Mouse (Mus musculus): Measurements from ENCODE around the gene Atf6. TPM values are rescaled to one million over a fixed set of nuclear protein-coding genes. Genes with fewer than 3 reads are reported as not detected.
A peak's percentile ranks its signal among the peaks of the same experiment; 100 is the strongest.

The Atf6 gene
- polyA plus RNA-seq, 1 experiment from 2014 or later: 10.1 TPM

DNA sequence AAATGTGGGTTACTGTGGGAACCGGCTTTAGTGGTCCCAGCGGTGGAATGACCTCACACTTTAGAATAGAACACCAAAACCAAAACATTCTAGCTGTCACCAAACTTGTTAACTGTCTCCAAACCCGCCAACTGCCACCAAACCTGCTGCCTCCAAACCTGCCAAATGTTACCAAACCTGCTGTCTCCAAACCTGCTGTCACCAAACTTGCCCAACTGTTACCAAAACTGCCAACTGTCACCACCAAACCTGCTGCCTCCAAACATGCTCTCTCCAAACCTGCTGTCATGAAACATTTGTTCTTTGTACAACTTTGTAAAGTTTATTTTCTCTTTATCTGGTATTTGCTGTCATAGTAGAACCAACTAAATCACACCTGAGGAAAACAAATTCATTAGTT is 132.7 kb downstream of the Atf6 start:
- ATAC-seq (replicated peaks; ENCODE audit: extremely low read depth, insufficient read depth, low FRiP score): no peak
- Histone ChIP-seq H3K27ac (ENCODE audit: low read length) (no peak overlapping the region), H3K36me3 (ENCODE audit: control insufficient read depth, insufficient read depth) (no peaks in the 10 kb centered on the region), H3K9ac (ENCODE audit: low read length) (no peak overlapping the region), H3K9me3 (replicated peaks; ENCODE audit: control insufficient read depth, low read length) (no peaks in the 10 kb centered on the region), H3K4me3 (ENCODE audit: low read length) (no peak overlapping the region), H3K4me2 (ENCODE audit: low read depth, low read length) (no peak overlapping the region), H3K4me1 (ENCODE audit: control insufficient read depth, insufficient read depth, low read length) (peaks cover 6% of the 10 kb centered on the region; the same call in 1 of the 2 replicates), H3K27me3 (ENCODE audit: control insufficient read depth, insufficient read depth, low read length) (no peaks in the 10 kb centered on the region)
- 84% methylated on average over 3 of the region's 3 CpGs for WGBS

DNA sequence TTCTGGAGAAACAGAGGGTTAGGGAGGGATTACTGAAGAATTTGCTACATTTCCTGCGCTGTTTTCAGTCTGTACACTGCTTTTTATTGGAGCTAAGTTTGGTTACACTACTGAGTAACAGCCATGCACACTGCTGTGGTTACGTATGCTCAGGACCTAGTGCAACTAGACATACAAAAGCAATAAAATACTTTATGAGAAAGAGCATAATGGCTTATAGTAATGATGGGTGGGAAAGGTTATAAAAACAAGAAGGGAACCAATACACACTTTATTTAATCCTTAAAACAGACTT is 135.0 kb downstream of the Atf6 start:
- Histone ChIP-seq H3K4me1 (ENCODE audit: control insufficient read depth, insufficient read depth, low read length) (peaks cover 6% of the 10 kb centered on the region; the same call in 1 of the 2 replicates), H3K27ac (ENCODE audit: low read length) (no peak overlapping the region), H3K9ac (ENCODE audit: low read length) (no peak overlapping the region), H3K9me3 (replicated peaks; ENCODE audit: control insufficient read depth, low read length) (no peaks in the 10 kb centered on the region), H3K4me2 (ENCODE audit: low read depth, low read length) (no peak overlapping the region), H3K36me3 (ENCODE audit: control insufficient read depth, insufficient read depth) (no peaks in the 10 kb centered on the region), H3K27me3 (ENCODE audit: control insufficient read depth, insufficient read depth, low read length) (no peaks in the 10 kb centered on the region), H3K4me3 (ENCODE audit: low read length) (no peak overlapping the region)
- WGBS: 88% methylated on average over 2 of the region's 2 CpGs
- no peak for ATAC-seq (replicated peaks; ENCODE audit: extremely low read depth, insufficient read depth, low FRiP score)

DNA sequence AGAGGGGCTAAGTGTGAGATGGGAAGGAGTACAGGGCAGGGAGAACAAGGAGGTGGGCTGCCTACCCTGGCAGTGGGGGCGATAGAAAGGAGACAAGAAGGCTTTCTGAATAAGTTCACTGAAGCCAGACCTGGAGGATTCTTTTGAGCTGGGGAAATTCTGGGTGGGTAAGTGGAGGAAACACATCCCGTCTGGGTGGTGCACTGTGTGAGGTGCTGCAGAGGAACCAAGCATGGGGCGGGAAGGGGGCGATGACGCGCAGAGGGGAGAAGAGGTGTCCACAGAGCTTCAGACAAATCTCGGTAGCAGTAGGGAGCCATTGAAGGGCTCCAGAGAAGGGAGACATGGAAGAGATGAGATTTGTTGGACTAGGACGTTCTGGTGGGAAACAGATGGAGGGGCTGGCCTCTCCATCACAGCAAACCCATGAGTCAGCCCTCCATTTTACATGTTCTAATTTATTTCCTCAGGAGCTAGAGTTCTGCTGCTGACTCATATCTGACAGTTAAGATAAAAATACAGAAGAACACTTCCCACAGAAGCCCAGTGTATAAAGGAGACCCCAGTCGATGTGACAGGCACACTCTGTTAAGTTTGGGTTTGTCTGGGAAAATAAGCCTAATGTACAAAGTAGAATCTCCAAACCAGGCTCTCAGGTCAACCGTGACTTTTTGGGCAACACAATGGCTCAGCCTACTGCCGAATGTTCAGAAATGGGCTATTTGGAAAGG is 135.5 kb downstream of the Atf6 start:
- H3K4me2 ChIP-seq (ENCODE audit: low read depth, low read length): no peak overlapping the region
- H3K27ac ChIP-seq (ENCODE audit: low read length): no peak overlapping the region
- H3K9ac ChIP-seq (ENCODE audit: low read length): no peak overlapping the region
- no peak overlapping the region for H3K4me3 ChIP-seq (ENCODE audit: low read length)
- ATAC-seq (replicated peaks; ENCODE audit: extremely low read depth, insufficient read depth, low FRiP score): no peak
- peaks cover 6% of the 10 kb centered on the region; the same call in 1 of the 2 replicates for H3K4me1 ChIP-seq (ENCODE audit: control insufficient read depth, insufficient read depth, low read length)
- H3K36me3 ChIP-seq (ENCODE audit: control insufficient read depth, insufficient read depth): no peaks in the 10 kb centered on the region
- H3K9me3 ChIP-seq (replicated peaks; ENCODE audit: control insufficient read depth, low read length): no peaks in the 10 kb centered on the region
- H3K27me3 ChIP-seq (ENCODE audit: control insufficient read depth, insufficient read depth, low read length): no peaks in the 10 kb centered on the region
- WGBS: 74% methylated on average over 11 of the region's 11 CpGs

DNA sequence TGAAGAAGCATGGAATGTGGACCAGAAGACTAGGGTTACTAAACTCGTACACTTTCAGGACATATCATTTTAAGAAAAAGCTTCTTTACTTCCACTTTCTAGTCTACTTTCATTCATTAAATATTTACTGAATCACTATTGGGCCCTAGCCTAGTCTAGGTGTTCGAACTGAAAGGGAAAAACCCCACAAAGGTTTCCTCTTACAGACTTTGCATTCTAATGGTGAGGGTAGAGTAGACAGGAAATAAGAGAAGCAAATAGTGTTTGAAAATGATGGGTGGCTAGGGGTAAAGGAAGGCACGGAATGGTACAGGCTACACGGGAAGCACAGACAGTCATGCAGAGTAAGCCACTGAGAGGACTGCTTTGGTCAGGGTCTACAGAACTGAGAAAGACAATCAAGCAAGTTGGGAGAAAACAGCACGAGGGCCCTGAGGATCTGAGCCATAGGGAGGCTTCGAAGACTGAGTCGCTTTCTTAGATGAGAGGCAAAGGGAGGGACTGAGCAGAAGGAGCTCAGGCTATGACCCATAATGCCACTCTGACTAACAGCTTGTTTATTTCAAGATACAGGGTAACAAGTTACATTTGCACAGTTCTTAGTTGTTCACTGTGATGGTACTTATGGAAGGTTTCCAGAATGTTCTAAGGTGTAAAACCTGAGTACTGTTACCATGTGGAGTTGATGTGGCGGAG is 138.2 kb downstream of the Atf6 start:
- no peak overlapping the region for H3K9ac ChIP-seq (ENCODE audit: low read length)
- no peaks in the 10 kb centered on the region for H3K9me3 ChIP-seq (replicated peaks; ENCODE audit: control insufficient read depth, low read length)
- H3K4me2 ChIP-seq (ENCODE audit: low read depth, low read length): no peak overlapping the region
- no peak for ATAC-seq (replicated peaks; ENCODE audit: extremely low read depth, insufficient read depth, low FRiP score)
- no peaks in the 10 kb centered on the region for H3K27me3 ChIP-seq (ENCODE audit: control insufficient read depth, insufficient read depth, low read length)
- no peaks in the 10 kb centered on the region for H3K36me3 ChIP-seq (ENCODE audit: control insufficient read depth, insufficient read depth)
- WGBS: 85% methylated on average over 8 of the region's 8 CpGs
- no peak overlapping the region for H3K4me3 ChIP-seq (ENCODE audit: low read length)
- H3K27ac ChIP-seq (ENCODE audit: low read length): no peak overlapping the region
- H3K4me1 ChIP-seq (ENCODE audit: control insufficient read depth, insufficient read depth, low read length): no peaks in the 10 kb centered on the region

DNA sequence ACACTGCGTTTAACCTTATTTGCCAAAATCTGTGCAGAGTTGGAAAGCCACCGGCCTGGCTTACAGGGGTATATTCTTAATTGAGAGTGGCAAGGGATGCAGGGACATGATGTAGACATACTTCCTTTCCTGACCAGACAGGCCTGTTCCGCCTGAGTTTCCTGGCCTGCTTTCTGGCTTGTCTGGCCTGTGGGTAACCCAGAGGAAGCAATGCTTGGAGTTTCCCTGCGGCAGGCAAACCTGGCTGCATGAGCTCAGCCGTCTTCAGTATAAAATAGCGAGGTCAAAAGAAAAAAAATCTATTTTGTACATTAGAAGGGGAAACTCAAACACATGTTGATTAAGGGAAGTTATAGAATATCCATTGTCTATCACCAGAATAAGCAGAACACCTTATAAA is 139.0 kb downstream of the Atf6 start:
- WGBS: 65% methylated on average over 6 of the region's 6 CpGs
- Histone ChIP-seq H3K27me3 (ENCODE audit: control insufficient read depth, insufficient read depth, low read length) (no peaks in the 10 kb centered on the region), H3K9me3 (replicated peaks; ENCODE audit: control insufficient read depth, low read length) (no peaks in the 10 kb centered on the region), H3K4me1 (ENCODE audit: control insufficient read depth, insufficient read depth, low read length) (no peaks in the 10 kb centered on the region), H3K4me2 (ENCODE audit: low read depth, low read length) (no peak overlapping the region), H3K27ac (ENCODE audit: low read length) (no peak overlapping the region), H3K36me3 (ENCODE audit: control insufficient read depth, insufficient read depth) (no peaks in the 10 kb centered on the region), H3K9ac (ENCODE audit: low read length) (no peak overlapping the region), H3K4me3 (ENCODE audit: low read length) (no peak overlapping the region)
- ATAC-seq (replicated peaks; ENCODE audit: extremely low read depth, insufficient read depth, low FRiP score): no peak

DNA sequence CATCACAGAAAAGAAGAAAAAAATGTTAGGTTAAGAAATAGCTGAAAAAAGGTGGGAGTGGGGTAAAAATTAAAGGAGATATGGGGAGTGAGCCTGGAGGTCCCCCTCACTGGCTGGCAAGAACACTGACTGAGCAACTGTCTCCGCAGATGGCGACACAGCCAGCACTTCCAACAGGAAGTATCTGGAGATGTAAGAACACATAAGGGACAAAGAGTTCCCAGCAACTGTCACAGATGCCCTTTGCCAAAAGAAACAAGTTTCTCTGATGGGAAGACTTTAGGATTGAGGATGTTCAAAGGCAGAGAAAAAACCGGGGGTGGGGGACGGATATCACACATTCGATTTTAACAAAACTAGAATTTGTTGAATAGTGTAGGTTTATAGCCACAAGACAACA is 146.0 kb downstream of the Atf6 start:
- no peaks in the 10 kb centered on the region for H3K9me3 ChIP-seq (replicated peaks; ENCODE audit: control insufficient read depth, low read length)
- no peak overlapping the region for H3K4me2 ChIP-seq (ENCODE audit: low read depth, low read length)
- H3K4me3 ChIP-seq (ENCODE audit: low read length): no peak overlapping the region
- 67% methylated on average over 5 of the region's 5 CpGs for WGBS
- ATAC-seq (replicated peaks; ENCODE audit: extremely low read depth, insufficient read depth, low FRiP score): peak; percentile 77; the same call in 1 of the 2 replicates
- no peak overlapping the region for H3K9ac ChIP-seq (ENCODE audit: low read length)
- no peak overlapping the region for H3K27ac ChIP-seq (ENCODE audit: low read length)
- H3K4me1 ChIP-seq (ENCODE audit: control insufficient read depth, insufficient read depth, low read length): no peaks in the 10 kb centered on the region
- H3K27me3 ChIP-seq (ENCODE audit: control insufficient read depth, insufficient read depth, low read length): no peaks in the 10 kb centered on the region
- H3K36me3 ChIP-seq (ENCODE audit: control insufficient read depth, insufficient read depth): no peaks in the 10 kb centered on the region

DNA sequence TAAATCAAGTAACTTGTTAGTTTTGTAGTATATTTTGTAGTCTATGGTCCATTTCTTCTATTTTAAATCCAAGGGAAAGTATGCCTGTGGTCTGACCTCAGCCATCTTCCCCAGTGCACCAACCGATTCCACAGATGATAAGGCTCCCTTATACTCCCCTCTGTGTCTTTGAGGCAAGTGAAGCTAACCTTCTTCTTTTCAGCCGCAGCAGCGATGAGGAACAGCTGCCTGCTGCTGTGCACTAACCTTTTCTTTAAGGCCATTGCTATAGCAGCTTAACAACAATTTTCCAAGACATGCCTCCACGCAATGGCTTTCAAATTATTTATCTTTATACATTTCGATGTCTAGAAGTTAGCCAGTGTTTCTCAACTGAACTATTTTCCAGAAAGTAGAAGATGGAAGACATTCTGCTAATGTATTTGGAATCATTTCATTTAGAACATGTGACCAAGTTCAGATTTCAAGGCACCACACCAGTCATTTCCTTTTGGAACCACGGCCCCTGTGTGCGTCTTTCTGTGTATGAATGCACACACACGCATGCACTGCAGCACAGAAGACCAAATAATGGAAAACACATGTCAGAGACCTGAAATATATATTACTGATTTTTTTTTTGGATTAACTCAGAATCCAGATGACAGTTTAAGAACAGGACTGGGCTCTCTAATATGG is 149.3 kb downstream of the Atf6 start:
- Histone ChIP-seq H3K4me3 (ENCODE audit: low read length) (no peak overlapping the region), H3K27ac (ENCODE audit: low read length) (no peak overlapping the region), H3K4me2 (ENCODE audit: low read depth, low read length) (no peak overlapping the region), H3K36me3 (ENCODE audit: control insufficient read depth, insufficient read depth) (no peaks in the 10 kb centered on the region), H3K27me3 (ENCODE audit: control insufficient read depth, insufficient read depth, low read length) (no peaks in the 10 kb centered on the region), H3K9me3 (replicated peaks; ENCODE audit: control insufficient read depth, low read length) (no peaks in the 10 kb centered on the region), H3K9ac (ENCODE audit: low read length) (no peak overlapping the region), H3K4me1 (ENCODE audit: control insufficient read depth, insufficient read depth, low read length) (no peaks in the 10 kb centered on the region)
- WGBS: 73% methylated on average over 8 of the region's 8 CpGs
- no peak for ATAC-seq (replicated peaks; ENCODE audit: extremely low read depth, insufficient read depth, low FRiP score)

DNA sequence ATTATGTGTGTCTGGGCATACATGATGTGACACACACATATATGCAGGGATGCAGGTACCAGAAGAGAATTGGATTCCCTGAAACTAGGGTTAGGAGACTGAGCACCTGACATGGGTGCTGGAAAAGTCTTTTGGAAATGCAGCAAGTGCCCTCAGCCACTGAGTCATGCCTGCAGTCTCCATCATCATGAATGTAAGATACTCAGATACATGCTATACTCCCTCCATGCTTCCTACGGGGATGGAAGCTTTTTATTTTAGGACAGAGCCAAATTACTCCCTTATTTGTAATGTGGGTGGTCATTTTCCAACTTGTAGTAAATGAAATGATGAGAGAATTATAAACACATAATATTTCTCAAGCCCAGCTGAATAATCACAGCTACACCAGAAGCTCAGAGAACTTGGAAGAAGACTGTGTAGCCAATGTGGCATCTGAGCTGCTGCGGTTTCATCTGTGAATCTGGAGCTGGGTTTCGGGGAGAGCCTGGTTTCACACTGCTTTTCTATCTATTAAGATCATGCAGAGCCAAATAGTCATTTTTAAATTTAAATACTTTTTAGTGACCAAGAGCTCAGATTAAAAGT is 150.2 kb downstream of the Atf6 start:
- Histone ChIP-seq H3K27me3 (ENCODE audit: control insufficient read depth, insufficient read depth, low read length) (no peaks in the 10 kb centered on the region), H3K9ac (ENCODE audit: low read length) (no peak overlapping the region), H3K4me2 (ENCODE audit: low read depth, low read length) (no peak overlapping the region), H3K27ac (ENCODE audit: low read length) (no peak overlapping the region), H3K36me3 (ENCODE audit: control insufficient read depth, insufficient read depth) (no peaks in the 10 kb centered on the region), H3K4me1 (ENCODE audit: control insufficient read depth, insufficient read depth, low read length) (no peaks in the 10 kb centered on the region), H3K4me3 (ENCODE audit: low read length) (no peak overlapping the region), H3K9me3 (replicated peaks; ENCODE audit: control insufficient read depth, low read length) (no peaks in the 10 kb centered on the region)
- ATAC-seq (replicated peaks; ENCODE audit: extremely low read depth, insufficient read depth, low FRiP score): no peak
- 83% methylated on average over 3 of the region's 3 CpGs for WGBS

DNA sequence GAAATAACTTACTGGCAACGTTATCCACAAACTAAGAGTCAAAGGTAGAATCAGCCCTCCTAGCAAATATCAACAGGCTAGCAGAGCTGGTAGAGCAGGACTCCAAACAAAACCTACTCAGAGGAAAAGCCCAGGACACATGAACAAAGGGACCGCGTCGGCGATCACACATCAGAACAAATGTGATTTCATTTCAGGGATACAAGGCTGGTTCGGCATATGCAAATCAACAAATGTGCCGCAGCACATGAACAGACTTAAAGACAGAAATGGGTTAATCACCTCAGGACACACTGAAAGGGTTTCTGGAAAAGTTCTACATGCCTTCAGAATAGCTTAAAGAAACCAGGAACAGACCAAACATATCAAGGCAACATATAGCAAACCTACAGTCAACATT is 155.8 kb downstream of the Atf6 start:
- Histone ChIP-seq H3K9me3 (replicated peaks; ENCODE audit: control insufficient read depth, low read length) (no peaks in the 10 kb centered on the region), H3K4me3 (ENCODE audit: low read length) (no peak overlapping the region), H3K36me3 (ENCODE audit: control insufficient read depth, insufficient read depth) (0 out of 2 replicates have a peak, but pooled peaks cover 2% of the 10 kb centered on the region), H3K27me3 (ENCODE audit: control insufficient read depth, insufficient read depth, low read length) (no peaks in the 10 kb centered on the region), H3K9ac (ENCODE audit: low read length) (no peak overlapping the region), H3K4me1 (ENCODE audit: control insufficient read depth, insufficient read depth, low read length) (peaks cover 7% of the 10 kb centered on the region; the same call in 1 of the 2 replicates), H3K4me2 (ENCODE audit: low read depth, low read length) (no peak overlapping the region), H3K27ac (ENCODE audit: low read length) (no peak overlapping the region)
- 90% methylated on average over 7 of the region's 7 CpGs for WGBS
- no peak for ATAC-seq (replicated peaks; ENCODE audit: extremely low read depth, insufficient read depth, low FRiP score)

All from heart, embryonic 16.5 days (tissue).